Mouse (Mus musculus) erythroblast, embryonic 14.5 days (primary cell): ENCODE data around the gene Apeh.

Source experiments
- GATA1 ChIP-seq: IDR thresholded peaks from 2 replicates; pipeline ENCODE4 v1.6.1; 2012; ENCODE audit warnings: low read length, inconsistent platforms, mixed read lengths
- TAL1 ChIP-seq: IDR thresholded peaks from 3 replicates; pipeline ENCODE4 v1.6.1; 2012; ENCODE audit warnings: low read length, inconsistent platforms, mixed read lengths

GRCm38 (mm10) chr9:108139169-108139962 is 45.0 kb upstream of the Apeh start:
- TF ChIP-seq TAL1 (no peak), GATA1 (no peak)
